Mouse (Mus musculus) stomach, postnatal 0 days (tissue): ENCODE data around the gene Lsamp. TPM values are rescaled to one million over a fixed set of nuclear protein-coding genes. Genes with fewer than 3 reads are reported as not detected.
A peak's percentile ranks its signal among the peaks of the same experiment; 100 is the strongest.

Source experiments
- ATAC-seq: fragments of 200-750 bp; cut with Nextera tagmentation; 2 replicates; pipeline ENCODE4 v1.8.0; 2017; ENCODE audit not compliant: low FRiP score, low TSS enrichment
- DNase-seq: peaks from one replicate; pipeline ENCODE4 v3.0.0-alpha.2; 2016; ENCODE audit warnings: low spot score
- H3K27ac ChIP-seq: fragments of 300-500 bp; sonication (generic); replicated peaks from 2 replicates; pipeline ENCODE4 v1.5.1; 2014; ENCODE audit warnings: mild to moderate bottlenecking, control low read depth
- H3K27me3 ChIP-seq: fragments of 300-500 bp; sonication (generic); 2 replicates; pipeline ENCODE4 v1.6.1; 2014; ENCODE audit warnings: low read length; ENCODE audit not compliant: control insufficient read depth, insufficient read depth
- H3K36me3 ChIP-seq: fragments of 300-500 bp; sonication (generic); 2 replicates; pipeline ENCODE4 v1.6.1; 2014; ENCODE audit warnings: low read length, mixed read lengths; ENCODE audit not compliant: control insufficient read depth, insufficient read depth
- H3K4me1 ChIP-seq: fragments of 300-500 bp; sonication (generic); replicated peaks from 2 replicates; pipeline ENCODE4 v1.6.1; 2014; ENCODE audit warnings: antibody characterized with exemption; ENCODE audit not compliant: control insufficient read depth, insufficient read depth
- H3K4me2 ChIP-seq: fragments of 300-500 bp; sonication (generic); replicated peaks from 2 replicates; pipeline ENCODE4 v1.6.1; 2014; ENCODE audit warnings: low read depth, mild to moderate bottlenecking, control low read depth, moderate library complexity
- H3K4me3 ChIP-seq: fragments of 300-500 bp; sonication (generic); 2 replicates; pipeline ENCODE4 v1.5.1; 2014; ENCODE audit warnings: low read depth, low read length, control low read depth
- H3K9ac ChIP-seq: fragments of 300-500 bp; sonication (generic); 2 replicates; pipeline ENCODE4 v1.6.1; 2014; ENCODE audit warnings: mild to moderate bottlenecking, low read length, control low read depth, mixed read lengths
- H3K9me3 ChIP-seq: fragments of 300-500 bp; sonication (generic); 2 replicates; pipeline ENCODE4 v1.6.1; 2016; ENCODE audit warnings: low read length; ENCODE audit not compliant: control insufficient read depth
- CTCF ChIP-seq: IDR thresholded peaks from 2 replicates; pipeline ENCODE4 v1.5.1; 2016; ENCODE audit warnings: antibody characterized with exemption, low read depth, mild to moderate bottlenecking, moderate library complexity
- EP300 ChIP-seq: optimal IDR thresholded peaks from 2 replicates; pipeline ENCODE3; 2016; ENCODE audit warnings: antibody characterized with exemption
- WGBS: fragments of 180-500 bp; shearing (Covaris S2); extraction: QIAGEN DNeasy Blood & Tissue Kit; methylation state at CpG from one replicate; pipeline ENCODE4 v1.1.7; 2014; 5-methylcytosine and 5-hydroxymethylcytosine counted together
- polyA plus RNA-seq: library from polyadenylated mRNA; unstranded; fragments of >200 nt; fragmentation: Nextera tagmentation; extraction: Ambion mirVana; gene quantifications from 2 replicates; pipeline ENCODE4 v1.2.1, GENCODE M21; 2015

Gene Lsamp
- polyA plus RNA-seq, 1 experiment from 2014 or later, result 2.8 TPM

GRCm38 (mm10) chr16:41131053-41131452 lies 1146.9 kb downstream of the Lsamp start:
- no peaks in the 10 kb centered on the region for H3K9me3 ChIP-seq
- DNase-seq (no peak), ATAC-seq (no peak)
- no peaks in the 10 kb centered on the region for H3K27me3 ChIP-seq
- WGBS, result 56% methylated on average over 4 of the region's 4 CpGs
- H3K4me1 ChIP-seq, result no peaks in the 10 kb centered on the region
- no peak overlapping the region for H3K4me3 ChIP-seq
- H3K27ac ChIP-seq, result no peak overlapping the region
- H3K9ac ChIP-seq, result no peak overlapping the region
- H3K4me2 ChIP-seq, result no peak overlapping the region
- no peak for TF ChIP-seq EP300
- peak; percentile 61 for TF ChIP-seq CTCF
- H3K36me3 ChIP-seq, result no peaks in the 10 kb centered on the region

DNA sequence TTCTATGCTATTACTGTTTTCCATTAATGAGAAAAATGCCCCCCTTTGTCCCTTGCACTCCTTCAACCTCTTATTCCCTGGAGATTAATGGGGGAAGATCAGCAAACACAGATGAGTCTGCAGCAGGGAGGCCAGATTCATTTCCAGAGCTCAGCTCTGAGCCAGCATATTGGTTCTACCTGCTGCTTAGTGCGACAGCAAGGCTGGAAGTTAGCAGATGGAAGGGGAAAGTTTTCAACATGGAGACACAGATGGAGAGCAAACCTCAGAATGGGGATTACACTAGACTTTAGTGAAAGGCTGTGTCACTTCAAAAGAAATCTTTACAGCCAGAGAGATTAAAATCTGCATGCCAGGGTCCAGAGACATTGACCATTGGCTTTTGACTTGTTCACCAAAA lies 1188.7 kb downstream of the Lsamp start:
- no peaks in the 10 kb centered on the region for H3K27me3 ChIP-seq
- TF ChIP-seq CTCF (no peak), EP300 (no peak)
- WGBS, result 78% methylated on average over 1 of the region's 1 CpGs

GRCm38 (mm10) chr16:41179557-41179956 lies 1195.4 kb downstream of the Lsamp start:
- TF ChIP-seq CTCF, result no peak
- no peak for TF ChIP-seq EP300
- no peak for ATAC-seq
- no peaks in the 10 kb centered on the region for H3K4me1 ChIP-seq
- H3K9ac ChIP-seq, result no peak overlapping the region
- H3K27ac ChIP-seq, result no peak overlapping the region
- 25% methylated on average over 3 of the region's 3 CpGs for WGBS
- H3K27me3 ChIP-seq, result no peaks in the 10 kb centered on the region
- H3K4me3 ChIP-seq, result no peak overlapping the region
- no peak for DNase-seq
- no peaks in the 10 kb centered on the region for H3K9me3 ChIP-seq
- H3K4me2 ChIP-seq, result peak overlapping the region; percentile 8; the same call in 1 of the 2 replicates
- H3K36me3 ChIP-seq, result no peaks in the 10 kb centered on the region

More for the DNA sequence above, 1188.7 kb downstream of the Lsamp start:
- Histone ChIP-seq H3K4me3 (no peak overlapping the region), H3K4me1 (no peaks in the 10 kb centered on the region), H3K9ac (no peak overlapping the region), H3K27ac (no peak overlapping the region), H3K9me3 (no peaks in the 10 kb centered on the region), H3K36me3 (no peaks in the 10 kb centered on the region), H3K4me2 (no peak overlapping the region)
- no peak for ATAC-seq
- no peak for DNase-seq

- H3K9ac ChIP-seq, result no peak overlapping the region
These were observed 1196.7 kb downstream of the Lsamp start for GRCm38 (mm10) chr16:41180867-41181266.

DNA sequence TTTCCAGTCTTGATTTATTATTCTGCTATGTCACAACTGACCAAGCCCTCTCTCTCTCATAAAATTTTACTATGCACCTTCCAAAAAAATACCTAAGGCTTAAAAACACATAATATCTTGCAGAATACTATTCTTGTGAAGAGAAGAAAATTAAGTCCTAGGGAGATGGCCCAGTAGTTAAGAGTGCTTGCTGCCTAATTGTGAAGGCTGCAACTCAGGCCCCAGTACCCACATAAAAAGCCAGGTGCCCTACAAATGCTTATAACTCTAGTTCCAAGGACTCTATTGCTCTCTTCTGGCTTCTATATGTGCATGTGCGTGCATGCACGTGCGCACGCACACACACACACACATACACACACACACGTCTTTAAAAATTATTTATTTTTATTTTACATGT lies 1225.9 kb downstream of the Lsamp start:
- DNase-seq (no peak), ATAC-seq (no peak)
- Histone ChIP-seq H3K4me2 (no peak overlapping the region), H3K9me3 (no peaks in the 10 kb centered on the region), H3K36me3 (no peaks in the 10 kb centered on the region), H3K9ac (no peak overlapping the region), H3K4me3 (no peak overlapping the region), H3K27ac (no peak overlapping the region), H3K27me3 (no peaks in the 10 kb centered on the region), H3K4me1 (no peaks in the 10 kb centered on the region)
- no peak for TF ChIP-seq EP300
- TF ChIP-seq CTCF, result no peak
- WGBS, result 93% methylated on average over 5 of the region's 5 CpGs

More at GRCm38 (mm10) chr16:41180867-41181266, 1196.7 kb downstream of the Lsamp start:
- H3K36me3 ChIP-seq, result no peaks in the 10 kb centered on the region
- no peak for DNase-seq
- TF ChIP-seq CTCF (no peak), EP300 (no peak)
- H3K27me3 ChIP-seq, result no peaks in the 10 kb centered on the region
- no peak for ATAC-seq
- WGBS, result 33% methylated on average over 3 of the region's 3 CpGs
- no peak overlapping the region for H3K4me3 ChIP-seq
- no peak overlapping the region for H3K4me2 ChIP-seq
- no peaks in the 10 kb centered on the region for H3K9me3 ChIP-seq
- no peaks in the 10 kb centered on the region for H3K4me1 ChIP-seq
- no peak overlapping the region for H3K27ac ChIP-seq

DNA sequence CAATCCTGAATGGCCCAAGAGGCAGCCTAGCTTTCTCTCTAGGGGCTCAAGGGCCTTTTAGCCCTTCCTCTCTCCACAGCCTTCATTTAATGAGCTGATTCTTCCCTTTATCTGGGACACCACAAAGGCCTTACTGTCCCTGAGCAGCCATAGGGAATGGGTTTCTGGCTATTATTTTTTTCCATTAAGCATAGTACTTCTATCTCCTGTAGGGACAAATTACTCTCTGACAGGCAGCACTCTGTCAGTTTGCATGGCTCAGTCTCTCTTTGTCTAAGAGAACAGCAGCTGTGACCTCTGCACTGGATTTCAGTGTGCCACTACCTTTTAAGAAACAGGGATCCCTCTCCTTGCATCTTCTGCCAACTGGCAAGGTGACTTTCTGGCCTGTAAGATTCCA lies 1251.7 kb downstream of the Lsamp start:
- no peak for DNase-seq
- Histone ChIP-seq H3K27me3 (no peaks in the 10 kb centered on the region), H3K36me3 (no peaks in the 10 kb centered on the region), H3K4me1 (no peaks in the 10 kb centered on the region), H3K4me2 (no peak overlapping the region), H3K9me3 (no peaks in the 10 kb centered on the region), H3K27ac (no peak overlapping the region), H3K4me3 (no peak overlapping the region), H3K9ac (no peak overlapping the region)
- TF ChIP-seq CTCF (no peak), EP300 (no peak)
- no peak for ATAC-seq
